Mouse (Mus musculus) megakaryocyte, embryonic 14.5 days (primary cell): Measurements from ENCODE around the gene Il1rap.

ENCODE experiments used
- FLI1 ChIP-seq: IDR thresholded peaks from 2 replicates; pipeline ENCODE4 v1.6.1; 2012; ENCODE audit warnings: low read length, inconsistent platforms, mixed read lengths
- GATA1 ChIP-seq: IDR thresholded peaks from 3 replicates; pipeline ENCODE4 v1.6.1; 2012; ENCODE audit warnings: mixed read lengths, low read length, inconsistent platforms, borderline replicate concordance

- no peak for TF ChIP-seq GATA1
- TF ChIP-seq FLI1, result no peak
Measured at GRCm38 (mm10) chr16:26710922-26711321, 129.4 kb downstream of the Il1rap start.
